Mouse (Mus musculus): ENCODE results near the gene Ccr4. TPM values are rescaled to one million over a fixed set of nuclear protein-coding genes. Genes with fewer than 3 reads are reported as not detected.
A peak's percentile ranks its signal among the peaks of the same experiment; 100 is the strongest.

The Ccr4 gene
- polyA plus RNA-seq (2015; fragmentation: Nextera tagmentation; extraction: Ambion mirVana), result not detected in 2 replicates

- Histone ChIP-seq H3K9ac (no peak within 1 kb of the TSS), H3K36me3 (no peaks in the 10 kb centered on the region; the same call in 1 of the 2 replicates), H3K4me2 (no peak within 1 kb of the TSS), H3K27ac (replicated peaks) (no peak within 1 kb of the TSS), H3K9me3 (no peaks in the 10 kb centered on the region), H3K4me1 (replicated peaks) (no peaks in the 10 kb centered on the region), H3K4me3 (no peak within 1 kb of the TSS), H3K27me3 (no peaks in the 10 kb centered on the region)
- no peak for ATAC-seq (ENCODE audit: low read depth)
- WGBS, result 89% methylated on average over 9 of the region's 9 CpGs
Observed at GRCm38 (mm10) chr9:114504816-114505215, at the start of gene Ccr4. Ccr4 (minus strand) TSS chr9:114504916.

- Histone ChIP-seq H3K4me2 (no peak overlapping the region), H3K36me3 (no peaks in the 10 kb centered on the region), H3K27me3 (peaks cover 12% of the 10 kb centered on the region), H3K4me1 (replicated peaks) (peaks cover 20% of the 10 kb centered on the region), H3K9ac (no peak overlapping the region), H3K9me3 (no peaks in the 10 kb centered on the region), H3K27ac (replicated peaks) (no peak overlapping the region), H3K4me3 (no peak overlapping the region)
- no peak for ATAC-seq (ENCODE audit: low read depth)
Observed at GRCm38 (mm10) chr9:114553828-114554227, 49.1 kb upstream of the Ccr4 start.

- no peaks in the 10 kb centered on the region for H3K9me3 ChIP-seq
- 21% methylated on average over 6 of the region's 6 CpGs for WGBS
Observed at GRCm38 (mm10) chr9:114550033-114550432, 45.3 kb upstream of the Ccr4 start.

GRCm38 (mm10) chr9:114549117-114549516, 44.4 kb upstream of the Ccr4 start:
- no peak overlapping the region for H3K4me2 ChIP-seq
- H3K36me3 ChIP-seq, result no peaks in the 10 kb centered on the region
- no peak for ATAC-seq (ENCODE audit: low read depth)
- WGBS, result 11% methylated on average over 5 of the region's 5 CpGs
- H3K9me3 ChIP-seq, result no peaks in the 10 kb centered on the region
- H3K9ac ChIP-seq, result no peak overlapping the region
- H3K27me3 ChIP-seq, result no peaks in the 10 kb centered on the region
- H3K27ac ChIP-seq (replicated peaks), result no peak overlapping the region
- no peak overlapping the region for H3K4me3 ChIP-seq
- H3K4me1 ChIP-seq (replicated peaks), result peaks cover 30% of the 10 kb centered on the region

More at GRCm38 (mm10) chr9:114550033-114550432, 45.3 kb upstream of the Ccr4 start:
- no peak for ATAC-seq (ENCODE audit: low read depth)
- no peaks in the 10 kb centered on the region for H3K36me3 ChIP-seq
- H3K27me3 ChIP-seq, result no peaks in the 10 kb centered on the region
- no peak overlapping the region for H3K4me3 ChIP-seq
- no peak overlapping the region for H3K4me2 ChIP-seq
- peaks cover 30% of the 10 kb centered on the region for H3K4me1 ChIP-seq (replicated peaks)
- H3K9ac ChIP-seq, result no peak overlapping the region
- no peak overlapping the region for H3K27ac ChIP-seq (replicated peaks)

GRCm38 (mm10) chr9:114548496-114548895, 43.8 kb upstream of the Ccr4 start:
- ATAC-seq (ENCODE audit: low read depth), result no peak
- Histone ChIP-seq H3K9me3 (no peaks in the 10 kb centered on the region), H3K4me1 (replicated peaks) (peaks cover 29% of the 10 kb centered on the region), H3K27ac (replicated peaks) (no peak overlapping the region), H3K4me2 (no peak overlapping the region), H3K27me3 (no peaks in the 10 kb centered on the region), H3K9ac (no peak overlapping the region), H3K4me3 (no peak overlapping the region), H3K36me3 (no peaks in the 10 kb centered on the region)
- WGBS, result 21% methylated on average over 4 of the region's 4 CpGs

GRCm38 (mm10) chr9:114547643-114548077, 42.9 kb upstream of the Ccr4 start:
- Histone ChIP-seq H3K4me1 (replicated peaks) (peaks cover 29% of the 10 kb centered on the region), H3K36me3 (no peaks in the 10 kb centered on the region), H3K9ac (no peak overlapping the region), H3K27me3 (no peaks in the 10 kb centered on the region), H3K4me2 (no peak overlapping the region), H3K4me3 (no peak overlapping the region), H3K27ac (replicated peaks) (no peak overlapping the region), H3K9me3 (no peaks in the 10 kb centered on the region)
- no peak for ATAC-seq (ENCODE audit: low read depth)
- WGBS, result 31% methylated on average over 6 of the region's 6 CpGs

GRCm38 (mm10) chr9:114546765-114547164, 42.0 kb upstream of the Ccr4 start:
- Histone ChIP-seq H3K9ac (no peak overlapping the region), H3K36me3 (no peaks in the 10 kb centered on the region), H3K27me3 (no peaks in the 10 kb centered on the region), H3K4me3 (no peak overlapping the region), H3K9me3 (no peaks in the 10 kb centered on the region), H3K27ac (replicated peaks) (no peak overlapping the region), H3K4me2 (no peak overlapping the region), H3K4me1 (replicated peaks) (peaks cover 29% of the 10 kb centered on the region)
- ATAC-seq (ENCODE audit: low read depth), result no peak
- 58% methylated on average over 12 of the region's 12 CpGs for WGBS

GRCm38 (mm10) chr9:114544754-114545393, 40.2 kb upstream of the Ccr4 start:
- peak overlapping the region; percentile 13; the same call in 1 of the 2 replicates for H3K4me2 ChIP-seq
- H3K4me1 ChIP-seq (replicated peaks), result peaks cover 29% of the 10 kb centered on the region
- no peak overlapping the region for H3K9ac ChIP-seq
- no peaks in the 10 kb centered on the region for H3K36me3 ChIP-seq
- H3K27ac ChIP-seq (replicated peaks), result no peak overlapping the region
- ATAC-seq (ENCODE audit: low read depth), result no peak
- H3K9me3 ChIP-seq, result no peaks in the 10 kb centered on the region
- no peaks in the 10 kb centered on the region for H3K27me3 ChIP-seq
- no peak overlapping the region for H3K4me3 ChIP-seq
- 28% methylated on average over 9 of the region's 9 CpGs for WGBS

- no peak for ATAC-seq (ENCODE audit: low read depth)
- H3K9ac ChIP-seq, result no peak overlapping the region
- WGBS, result 26% methylated on average over 17 of the region's 17 CpGs
- no peaks in the 10 kb centered on the region for H3K9me3 ChIP-seq
- H3K36me3 ChIP-seq, result no peaks in the 10 kb centered on the region
- H3K4me1 ChIP-seq (replicated peaks), result peaks cover 28% of the 10 kb centered on the region
- H3K27ac ChIP-seq (replicated peaks), result no peak overlapping the region
- H3K4me2 ChIP-seq, result peak overlapping the region; percentile 13; the same call in 1 of the 2 replicates
- H3K4me3 ChIP-seq, result no peak overlapping the region
- H3K27me3 ChIP-seq, result no peaks in the 10 kb centered on the region
Observed at GRCm38 (mm10) chr9:114543882-114544753, 39.4 kb upstream of the Ccr4 start.

GRCm38 (mm10) chr9:114541279-114541741, 36.6 kb upstream of the Ccr4 start:
- Histone ChIP-seq H3K9ac (no peak overlapping the region), H3K27me3 (no peaks in the 10 kb centered on the region), H3K4me2 (no peak overlapping the region), H3K9me3 (no peaks in the 10 kb centered on the region), H3K4me1 (replicated peaks) (peaks cover 25% of the 10 kb centered on the region), H3K4me3 (no peak overlapping the region), H3K36me3 (no peaks in the 10 kb centered on the region), H3K27ac (replicated peaks) (no peak overlapping the region)
- ATAC-seq (ENCODE audit: low read depth), result no peak
- 63% methylated on average over 1 of the region's 1 CpGs for WGBS

- no peak overlapping the region for H3K27ac ChIP-seq (replicated peaks)
- no peak for ATAC-seq (ENCODE audit: low read depth)
- peaks cover 15% of the 10 kb centered on the region for H3K4me1 ChIP-seq (replicated peaks)
- no peaks in the 10 kb centered on the region for H3K36me3 ChIP-seq
- H3K27me3 ChIP-seq, result no peaks in the 10 kb centered on the region
- no peak overlapping the region for H3K4me2 ChIP-seq
- WGBS, result 63% methylated on average over 7 of the region's 7 CpGs
- H3K9me3 ChIP-seq, result no peaks in the 10 kb centered on the region
- no peak overlapping the region for H3K4me3 ChIP-seq
- no peak overlapping the region for H3K9ac ChIP-seq
Observed at GRCm38 (mm10) chr9:114538996-114539563, 34.4 kb upstream of the Ccr4 start.

GRCm38 (mm10) chr9:114536628-114537027, 31.9 kb upstream of the Ccr4 start:
- Histone ChIP-seq H3K4me1 (replicated peaks) (peaks cover 13% of the 10 kb centered on the region; the same call in 1 of the 2 replicates), H3K36me3 (no peaks in the 10 kb centered on the region), H3K4me3 (no peak overlapping the region), H3K9me3 (no peaks in the 10 kb centered on the region), H3K27me3 (no peaks in the 10 kb centered on the region), H3K4me2 (no peak overlapping the region), H3K9ac (no peak overlapping the region), H3K27ac (replicated peaks) (no peak overlapping the region)
- ATAC-seq (ENCODE audit: low read depth), result no peak
- WGBS, result 23% methylated on average over 2 of the region's 2 CpGs

Measured in neural tube, embryonic 13.5 days (tissue).